Mouse (Mus musculus) fibroblast of lung, adult 2 months (primary cell): ENCODE measurements around the gene St3gal3.

Source experiments
- DNase-seq: peaks from one replicate; pipeline ENCODE4 v3.0.0-alpha.2; 2011; ENCODE audit warnings: low read depth

The St3gal3 gene

GRCm38 (mm10) chr4:117984206-117984605 lies 150.5 kb downstream of the St3gal3 start:
- DNase-seq = no peak

- no peak for DNase-seq
These were observed 152.0 kb downstream of the St3gal3 start for GRCm38 (mm10) chr4:117982706-117983105.

GRCm38 (mm10) chr4:117981518-117981917 lies 153.2 kb downstream of the St3gal3 start:
- DNase-seq = no peak

- no peak for DNase-seq
These were observed 154.6 kb downstream of the St3gal3 start for GRCm38 (mm10) chr4:117980161-117980560.

- DNase-seq = no peak
These were observed 155.5 kb downstream of the St3gal3 start for GRCm38 (mm10) chr4:117979181-117979580.

- no peak for DNase-seq
These were observed 156.4 kb downstream of the St3gal3 start for GRCm38 (mm10) chr4:117978282-117978681.

GRCm38 (mm10) chr4:117977841-117978240 lies 156.9 kb downstream of the St3gal3 start:
- DNase-seq = no peak

GRCm38 (mm10) chr4:117977371-117977770 lies 157.3 kb downstream of the St3gal3 start:
- DNase-seq = no peak

- no peak for DNase-seq
These were observed 158.9 kb downstream of the St3gal3 start for GRCm38 (mm10) chr4:117975820-117976219.

GRCm38 (mm10) chr4:117974719-117975118 lies 160.0 kb downstream of the St3gal3 start:
- DNase-seq = no peak

- DNase-seq = no peak
These were observed 161.7 kb downstream of the St3gal3 start for GRCm38 (mm10) chr4:117972999-117973398.

GRCm38 (mm10) chr4:117964346-117965025 lies 170.2 kb downstream of the St3gal3 start:
- DNase-seq = no peak

- DNase-seq = no peak
These were observed 177.2 kb downstream of the St3gal3 start for GRCm38 (mm10) chr4:117957492-117957891.

- no peak for DNase-seq
These were observed 187.2 kb downstream of the St3gal3 start for GRCm38 (mm10) chr4:117947493-117947892.

GRCm38 (mm10) chr4:117946639-117947305 lies 187.9 kb downstream of the St3gal3 start:
- no peak for DNase-seq

GRCm38 (mm10) chr4:117943317-117943716 lies 191.4 kb downstream of the St3gal3 start:
- DNase-seq = no peak

GRCm38 (mm10) chr4:117936964-117937363 lies 197.8 kb downstream of the St3gal3 start:
- DNase-seq = no peak

GRCm38 (mm10) chr4:117934081-117934480 lies 200.6 kb downstream of the St3gal3 start:
- DNase-seq = no peak

GRCm38 (mm10) chr4:117933248-117933647 lies 201.5 kb downstream of the St3gal3 start:
- DNase-seq = no peak

- no peak for DNase-seq
These were observed 205.3 kb downstream of the St3gal3 start, which contains the start of gene Artn for GRCm38 (mm10) chr4:117929391-117929881. Gene Artn (minus strand): TSS chr4:117929763.

GRCm38 (mm10) chr4:117928699-117929241 lies 205.9 kb downstream of the St3gal3 start:
- peak; percentile 49 for DNase-seq

- no peak for DNase-seq
These were observed 206.5 kb downstream of the St3gal3 start for GRCm38 (mm10) chr4:117928234-117928633.
